Mouse (Mus musculus) neural tube, embryonic 13.5 days (tissue): ENCODE measurements at regions not wholly inside any gene's neighbourhood (a gene's known extent, or its start where the extent isn't known, plus 50 kb on each side); places are given as distances from the start of the nearest gene placed in this dataset.

Experiments
- ATAC-seq: fragments of 200-750 bp; cut with Nextera tagmentation; 2 replicates; pipeline ENCODE4 v1.8.0; 2017; ENCODE audit warnings: low read depth, mild to moderate bottlenecking, moderate TSS enrichment, moderate library complexity
- H3K27ac ChIP-seq: fragments of 300-500 bp; sonication (generic); replicated peaks from 2 replicates; pipeline ENCODE4 v1.5.1; 2015; ENCODE audit warnings: moderate library complexity, mild to moderate bottlenecking, inconsistent platforms
- H3K27me3 ChIP-seq: fragments of 300-500 bp; sonication (generic); 2 replicates; pipeline ENCODE4 v1.6.1; 2015; ENCODE audit warnings: mild to moderate bottlenecking, inconsistent platforms
- H3K36me3 ChIP-seq: fragments of 300-500 bp; sonication (generic); 2 replicates; pipeline ENCODE4 v1.6.1; 2015; ENCODE audit warnings: mild to moderate bottlenecking, inconsistent platforms
- H3K4me1 ChIP-seq: fragments of 300-500 bp; sonication (generic); replicated peaks from 2 replicates; pipeline ENCODE4 v1.6.1; 2015; ENCODE audit warnings: inconsistent platforms
- H3K4me2 ChIP-seq: fragments of 300-500 bp; sonication (generic); 2 replicates; pipeline ENCODE4 v1.6.1; 2015; ENCODE audit warnings: inconsistent platforms, mild to moderate bottlenecking, moderate library complexity
- H3K4me3 ChIP-seq: fragments of 300-500 bp; sonication (generic); 2 replicates; pipeline ENCODE4 v1.5.1; 2015; ENCODE audit warnings: mild to moderate bottlenecking, inconsistent platforms
- H3K9ac ChIP-seq: fragments of 300-500 bp; sonication (generic); 2 replicates; pipeline ENCODE4 v1.6.1; 2015; ENCODE audit warnings: moderate library complexity, mild to moderate bottlenecking, inconsistent platforms
- H3K9me3 ChIP-seq: fragments of 300-500 bp; sonication (generic); 2 replicates; pipeline ENCODE4 v1.6.1; 2016; ENCODE audit warnings: inconsistent platforms
- WGBS: fragments of 180-500 bp; shearing (Covaris S2); methylation state at CpG from one replicate; pipeline ENCODE4 v1.1.7; 2015; 5-methylcytosine and 5-hydroxymethylcytosine counted together

DNA sequence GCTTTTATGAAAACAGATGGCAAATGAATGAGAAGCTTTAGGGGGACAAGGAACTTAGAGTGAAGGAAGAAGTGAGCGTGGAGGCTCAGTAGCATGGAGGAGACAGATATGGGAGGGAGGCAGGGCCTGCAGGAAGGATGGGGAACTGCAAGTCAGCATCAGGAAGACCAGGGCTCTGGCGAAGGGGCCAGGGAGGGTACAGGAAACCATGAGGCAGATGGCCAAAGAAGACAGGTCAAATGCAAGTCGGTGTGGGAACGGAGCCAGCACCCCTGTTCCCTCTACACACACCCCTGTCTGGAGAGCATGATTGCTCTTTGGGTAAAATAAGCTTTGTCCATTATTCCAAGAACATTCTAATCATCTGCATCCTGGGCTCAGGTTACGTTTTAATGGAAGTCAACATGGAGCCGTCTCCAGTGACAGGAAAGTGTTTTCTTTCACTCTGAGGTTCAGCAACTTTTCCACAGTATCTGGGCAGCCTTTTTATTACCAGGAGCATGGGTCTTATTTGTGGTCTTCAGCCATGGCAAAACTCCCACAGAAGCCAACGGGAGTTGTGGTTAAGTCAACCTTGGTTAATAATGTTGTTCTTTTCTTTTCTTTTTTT lies 370.2 kb upstream of the Gm5148 start:
- ATAC-seq = no peak
- H3K9me3 ChIP-seq = no peaks in the 10 kb centered on the region
- H3K36me3 ChIP-seq = no peaks in the 10 kb centered on the region
- H3K4me1 ChIP-seq = no peaks in the 10 kb centered on the region
- no peak overlapping the region for H3K4me2 ChIP-seq
- H3K9ac ChIP-seq = no peak overlapping the region
- no peaks in the 10 kb centered on the region for H3K27me3 ChIP-seq
- H3K27ac ChIP-seq = no peak overlapping the region
- 78% methylated on average over 7 of the region's 7 CpGs for WGBS
- H3K4me3 ChIP-seq = no peak overlapping the region

GRCm38 (mm10) chr3:38084548-38084947 lies 360.3 kb upstream of the Gm5148 start:
- Histone ChIP-seq H3K27ac (no peak overlapping the region), H3K4me2 (no peak overlapping the region), H3K36me3 (no peaks in the 10 kb centered on the region), H3K4me1 (no peaks in the 10 kb centered on the region), H3K9ac (no peak overlapping the region), H3K9me3 (no peaks in the 10 kb centered on the region), H3K27me3 (no peaks in the 10 kb centered on the region), H3K4me3 (no peak overlapping the region)
- WGBS = 64% methylated on average over 6 of the region's 6 CpGs
- no peak for ATAC-seq

DNA sequence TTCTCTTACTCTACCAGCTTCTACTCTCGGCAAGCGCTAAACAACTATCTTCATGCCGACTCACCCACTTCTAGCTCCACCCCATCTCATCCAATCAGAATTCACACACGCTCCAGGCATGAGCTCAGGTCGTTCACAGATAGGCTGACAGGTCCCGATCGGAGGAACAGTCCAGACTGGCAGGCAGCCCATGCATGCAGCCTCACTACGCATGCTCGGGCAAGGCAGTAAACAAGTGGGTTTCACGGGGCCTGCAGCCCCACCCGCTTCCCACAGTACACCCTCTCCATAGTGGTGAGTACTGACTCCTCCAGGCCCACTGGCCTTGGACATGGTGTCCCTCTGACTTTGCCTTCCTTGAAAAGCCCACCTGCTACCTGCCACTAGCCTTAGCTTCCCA lies 358.1 kb upstream of the Gm5148 start:
- H3K9ac ChIP-seq = no peak overlapping the region
- WGBS = 91% methylated on average over 11 of the region's 11 CpGs
- no peaks in the 10 kb centered on the region for H3K4me1 ChIP-seq
- no peaks in the 10 kb centered on the region for H3K9me3 ChIP-seq
- no peaks in the 10 kb centered on the region for H3K36me3 ChIP-seq
- ATAC-seq = no peak
- no peaks in the 10 kb centered on the region for H3K27me3 ChIP-seq
- no peak overlapping the region for H3K4me2 ChIP-seq
- no peak overlapping the region for H3K27ac ChIP-seq
- no peak overlapping the region for H3K4me3 ChIP-seq

DNA sequence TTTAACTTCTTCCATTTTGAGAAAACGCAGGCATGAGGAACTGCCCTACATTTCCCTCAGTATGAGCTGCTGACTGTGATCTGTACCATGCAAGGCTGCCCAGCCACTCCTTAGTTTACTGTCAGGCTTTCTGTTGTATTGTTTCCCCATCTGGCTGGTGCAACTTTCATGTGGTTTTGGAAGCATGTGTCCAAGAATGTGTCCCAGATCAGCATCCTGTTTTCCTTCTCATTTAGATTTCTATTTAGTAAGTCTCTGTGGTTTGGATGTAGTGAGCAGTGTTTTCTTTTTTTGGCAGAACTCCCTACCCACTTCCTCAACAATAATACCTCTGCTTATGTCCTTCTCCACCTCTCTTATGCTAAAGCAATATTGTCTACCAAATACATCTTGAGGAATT lies 352.5 kb upstream of the Gm5148 start:
- WGBS = 85% methylated on average over 1 of the region's 1 CpGs
- no peak for ATAC-seq
- no peaks in the 10 kb centered on the region for H3K36me3 ChIP-seq

GRCm38 (mm10) chr3:38073946-38074345 lies 349.7 kb upstream of the Gm5148 start:
- H3K27ac ChIP-seq = no peak overlapping the region
- no peak overlapping the region for H3K4me3 ChIP-seq
- WGBS = 89% methylated on average over 4 of the region's 4 CpGs
- H3K36me3 ChIP-seq = no peaks in the 10 kb centered on the region
- 0 out of 2 replicates have a peak, but pooled peaks cover 4% of the 10 kb centered on the region for H3K9me3 ChIP-seq
- H3K27me3 ChIP-seq = no peaks in the 10 kb centered on the region
- no peak overlapping the region for H3K9ac ChIP-seq
- no peaks in the 10 kb centered on the region for H3K4me1 ChIP-seq
- no peak for ATAC-seq
- H3K4me2 ChIP-seq = no peak overlapping the region

More for the DNA sequence above, 352.5 kb upstream of the Gm5148 start:
- H3K4me1 ChIP-seq = no peaks in the 10 kb centered on the region
- no peaks in the 10 kb centered on the region for H3K27me3 ChIP-seq
- H3K9me3 ChIP-seq = 0 out of 2 replicates have a peak, but pooled peaks cover 4% of the 10 kb centered on the region
- H3K27ac ChIP-seq = no peak overlapping the region
- H3K4me3 ChIP-seq = no peak overlapping the region
- no peak overlapping the region for H3K4me2 ChIP-seq
- no peak overlapping the region for H3K9ac ChIP-seq

DNA sequence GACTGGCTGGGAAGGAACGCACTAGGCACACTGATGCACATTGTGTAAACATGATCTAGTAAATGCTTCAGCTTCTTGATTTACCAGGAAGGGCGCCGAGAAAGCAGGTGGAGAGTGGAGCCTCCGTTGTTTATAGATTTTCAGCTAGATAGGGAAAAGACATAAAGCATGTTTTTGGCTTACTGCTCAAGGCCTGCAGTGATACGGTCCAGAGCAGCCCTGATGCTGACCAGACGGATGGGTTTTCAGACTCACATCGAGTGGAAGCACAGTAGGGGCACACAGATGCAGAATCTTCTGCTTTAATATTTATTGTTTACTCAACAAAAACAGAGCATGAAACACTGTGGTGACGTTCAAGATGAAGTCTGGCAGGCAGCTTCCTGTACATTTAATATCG lies 331.3 kb upstream of the Gm5148 start:
- H3K4me3 ChIP-seq = no peak overlapping the region
- no peaks in the 10 kb centered on the region for H3K9me3 ChIP-seq
- no peaks in the 10 kb centered on the region for H3K4me1 ChIP-seq
- no peak overlapping the region for H3K27ac ChIP-seq
- WGBS = 86% methylated on average over 9 of the region's 9 CpGs
- H3K36me3 ChIP-seq = no peaks in the 10 kb centered on the region
- H3K27me3 ChIP-seq = no peaks in the 10 kb centered on the region
- H3K4me2 ChIP-seq = no peak overlapping the region
- no peak overlapping the region for H3K9ac ChIP-seq
- no peak for ATAC-seq

DNA sequence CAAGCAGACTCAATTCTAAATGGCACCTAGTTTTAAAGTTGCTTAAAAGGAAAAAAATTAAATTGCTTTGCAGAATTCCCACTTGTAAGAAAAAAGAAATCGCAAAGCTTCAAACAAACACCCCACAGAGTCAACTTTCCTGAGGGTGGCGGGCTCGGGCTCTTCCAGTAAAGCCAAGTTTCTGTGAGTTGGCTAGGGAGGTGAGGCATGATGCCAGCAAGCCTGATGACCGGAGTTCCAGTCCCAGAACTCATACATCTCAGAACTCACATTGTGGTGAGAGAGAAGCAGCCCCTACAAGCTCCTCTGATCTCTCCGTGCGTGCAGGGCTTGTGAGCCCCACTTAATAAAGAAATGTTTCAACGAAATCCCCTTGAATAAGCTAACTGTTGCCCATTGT lies 328.7 kb upstream of the Gm5148 start:
- Histone ChIP-seq H3K9me3 (no peaks in the 10 kb centered on the region), H3K4me3 (no peak overlapping the region), H3K27ac (no peak overlapping the region), H3K4me2 (no peak overlapping the region), H3K4me1 (0 out of 2 replicates have a peak, but pooled peaks cover 8% of the 10 kb centered on the region), H3K27me3 (no peaks in the 10 kb centered on the region), H3K36me3 (no peaks in the 10 kb centered on the region), H3K9ac (no peak overlapping the region)
- ATAC-seq = no peak
- 92% methylated on average over 7 of the region's 7 CpGs for WGBS

DNA sequence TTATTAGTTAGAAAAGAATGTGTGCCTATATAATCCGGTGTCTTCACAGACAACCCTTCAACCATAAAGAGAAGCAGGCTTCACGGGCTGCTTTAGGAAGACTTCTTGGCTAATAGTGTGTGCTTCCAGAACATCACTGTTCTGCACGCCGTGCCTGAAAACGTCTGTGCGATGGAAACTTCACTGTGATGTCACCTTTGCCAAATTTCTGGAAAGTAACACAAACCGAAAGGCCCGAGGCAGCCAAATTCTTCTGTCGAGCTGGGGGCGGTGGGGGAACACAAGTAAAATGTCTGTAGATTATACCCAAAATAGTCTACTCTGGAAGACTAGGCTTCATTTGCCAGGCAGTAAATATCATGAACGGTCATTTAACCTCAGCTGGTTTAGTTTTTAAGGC lies 327.5 kb upstream of the Gm5148 start:
- 91% methylated on average over 11 of the region's 11 CpGs for WGBS
- no peak for ATAC-seq
- no peak overlapping the region for H3K27ac ChIP-seq

GRCm38 (mm10) chr3:38050856-38051255 lies 326.6 kb upstream of the Gm5148 start:
- no peak overlapping the region for H3K4me2 ChIP-seq
- no peak for ATAC-seq
- 69% methylated on average over 9 of the region's 9 CpGs for WGBS
- H3K9me3 ChIP-seq = no peaks in the 10 kb centered on the region
- 0 out of 2 replicates have a peak, but pooled peaks cover 8% of the 10 kb centered on the region for H3K4me1 ChIP-seq
- H3K27ac ChIP-seq = no peak overlapping the region
- H3K27me3 ChIP-seq = no peaks in the 10 kb centered on the region
- no peak overlapping the region for H3K4me3 ChIP-seq
- H3K9ac ChIP-seq = no peak overlapping the region
- H3K36me3 ChIP-seq = no peaks in the 10 kb centered on the region

More for the DNA sequence above, 327.5 kb upstream of the Gm5148 start:
- Histone ChIP-seq H3K9me3 (no peaks in the 10 kb centered on the region), H3K4me3 (no peak overlapping the region), H3K4me2 (no peak overlapping the region), H3K4me1 (0 out of 2 replicates have a peak, but pooled peaks cover 8% of the 10 kb centered on the region), H3K36me3 (no peaks in the 10 kb centered on the region), H3K9ac (no peak overlapping the region), H3K27me3 (no peaks in the 10 kb centered on the region)

DNA sequence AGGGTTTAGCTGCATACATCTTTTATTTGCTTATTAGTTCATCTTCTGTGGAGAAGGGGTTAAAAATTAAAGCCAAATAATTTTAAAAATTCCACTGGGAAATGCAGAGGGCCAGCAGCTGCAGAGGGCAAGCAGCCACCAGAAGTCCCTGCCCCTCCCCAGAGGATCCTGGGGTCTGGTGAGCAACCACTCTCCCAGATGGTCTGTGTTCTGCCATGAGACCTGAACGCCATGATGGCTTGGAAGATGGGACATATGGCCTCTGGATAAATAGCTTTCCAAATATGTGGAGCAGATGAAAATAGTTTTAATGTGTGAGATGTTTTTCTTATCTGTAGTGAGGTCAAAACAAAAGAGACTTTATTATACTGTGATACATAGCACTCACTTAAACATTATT lies 326.1 kb upstream of the Gm5148 start:
- Histone ChIP-seq H3K36me3 (no peaks in the 10 kb centered on the region), H3K4me1 (0 out of 2 replicates have a peak, but pooled peaks cover 8% of the 10 kb centered on the region), H3K27ac (no peak overlapping the region), H3K4me2 (no peak overlapping the region), H3K9ac (no peak overlapping the region), H3K27me3 (no peaks in the 10 kb centered on the region), H3K4me3 (no peak overlapping the region), H3K9me3 (no peaks in the 10 kb centered on the region)
- whole genome bisulfite sequencing = 57% methylated on average over 1 of the region's 1 CpGs
- ATAC-seq = no peak

GRCm38 (mm10) chr3:38049290-38049689 lies 325.0 kb upstream of the Gm5148 start:
- Histone ChIP-seq H3K27ac (no peak overlapping the region), H3K27me3 (no peaks in the 10 kb centered on the region), H3K4me3 (no peak overlapping the region), H3K4me1 (peaks cover 11% of the 10 kb centered on the region; the same call in 1 of the 2 replicates), H3K4me2 (no peak overlapping the region), H3K9me3 (no peaks in the 10 kb centered on the region), H3K36me3 (no peaks in the 10 kb centered on the region), H3K9ac (no peak overlapping the region)
- no peak for ATAC-seq
- 72% methylated on average over 2 of the region's 2 CpGs for WGBS

DNA sequence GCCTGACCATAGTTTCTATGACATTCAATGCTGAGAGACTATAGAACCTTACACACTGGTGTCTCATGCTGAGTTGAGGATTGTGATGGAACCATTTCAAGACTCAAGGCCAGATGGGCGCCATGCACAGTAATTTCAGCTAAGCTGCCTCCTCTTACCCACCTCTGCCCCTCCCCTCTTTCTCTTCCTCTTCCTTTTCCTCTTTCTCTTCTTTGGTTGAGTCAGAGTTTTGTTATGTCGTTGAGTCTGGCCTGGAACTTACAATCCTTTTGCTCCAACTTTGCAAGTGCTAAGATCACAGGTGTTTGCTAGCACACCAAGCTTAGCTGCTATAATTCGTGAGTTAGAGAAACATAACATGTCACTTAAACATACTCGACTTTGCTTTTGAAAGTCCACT lies 323.2 kb upstream of the Gm5148 start:
- Histone ChIP-seq H3K4me1 (peaks cover 11% of the 10 kb centered on the region; the same call in 1 of the 2 replicates), H3K9me3 (no peaks in the 10 kb centered on the region), H3K36me3 (no peaks in the 10 kb centered on the region), H3K4me3 (no peak overlapping the region), H3K4me2 (no peak overlapping the region), H3K9ac (no peak overlapping the region), H3K27me3 (no peaks in the 10 kb centered on the region), H3K27ac (no peak overlapping the region)
- ATAC-seq = no peak
- 87% methylated on average over 4 of the region's 4 CpGs for WGBS

GRCm38 (mm10) chr3:38046611-38047010 lies 322.3 kb upstream of the Gm5148 start:
- Histone ChIP-seq H3K27me3 (no peaks in the 10 kb centered on the region), H3K9ac (no peak overlapping the region), H3K4me3 (no peak overlapping the region), H3K4me2 (no peak overlapping the region), H3K36me3 (no peaks in the 10 kb centered on the region), H3K9me3 (no peaks in the 10 kb centered on the region), H3K27ac (no peak overlapping the region), H3K4me1 (peaks cover 11% of the 10 kb centered on the region; the same call in 1 of the 2 replicates)
- 80% methylated on average over 4 of the region's 4 CpGs for WGBS
- ATAC-seq = no peak
